Mouse (Mus musculus) liver, postnatal 0 days (tissue): ENCODE data around the gene U2af1l4. TPM values are rescaled to one million over a fixed set of nuclear protein-coding genes. Genes with fewer than 3 reads are reported as not detected.

ENCODE experiments used
- ATAC-seq: fragments of 200-750 bp; cut with Nextera tagmentation; 2 replicates; pipeline ENCODE4 v1.8.0; 2017; ENCODE audit warnings: mild to moderate bottlenecking, moderate library complexity
- DNase-seq: peaks from one replicate; pipeline ENCODE4 v3.0.0-alpha.2; 2016
- H3K27ac ChIP-seq: fragments of 300-500 bp; sonication (generic); 2 replicates; pipeline ENCODE4 v1.5.1; 2014; ENCODE audit warnings: antibody characterized with exemption, moderate library complexity, mild to moderate bottlenecking, low read depth
- H3K27me3 ChIP-seq: fragments of 300-500 bp; sonication (generic); 2 replicates; pipeline ENCODE4 v1.6.1; 2014; ENCODE audit warnings: low read length, control low read depth, mixed read lengths; ENCODE audit not compliant: insufficient read depth
- H3K36me3 ChIP-seq: fragments of 300-500 bp; sonication (generic); replicated peaks from 2 replicates; pipeline ENCODE4 v1.6.1; 2014; ENCODE audit warnings: mild to moderate bottlenecking, control low read depth, low read length, moderate library complexity, mixed read lengths; ENCODE audit not compliant: insufficient read depth
- H3K4me1 ChIP-seq: fragments of 300-500 bp; sonication (generic); 2 replicates; pipeline ENCODE4 v1.6.1; 2014; ENCODE audit warnings: antibody characterized with exemption, mild to moderate bottlenecking, control low read depth; ENCODE audit not compliant: insufficient read depth
- H3K4me2 ChIP-seq: fragments of 300-500 bp; sonication (generic); 2 replicates; pipeline ENCODE4 v1.6.1; 2014; ENCODE audit warnings: low read depth, mild to moderate bottlenecking, low read length, moderate library complexity, mixed read lengths
- H3K4me3 ChIP-seq: fragments of 300-500 bp; sonication (generic); 2 replicates; pipeline ENCODE4 v1.5.1; 2014; ENCODE audit warnings: low read depth, low read length
- H3K9ac ChIP-seq: fragments of 300-500 bp; sonication (generic); replicated peaks from 2 replicates; pipeline ENCODE4 v1.6.1; 2014; ENCODE audit warnings: mild to moderate bottlenecking, moderate library complexity
- H3K9me3 ChIP-seq: fragments of 300-500 bp; sonication (generic); 2 replicates; pipeline ENCODE4 v1.6.1; 2016; ENCODE audit warnings: mild to moderate bottlenecking, control low read depth, low read length, mixed read lengths
- CTCF ChIP-seq: sonication (generic); IDR thresholded peaks from 2 replicates; pipeline ENCODE4 v1.5.1; 2016; ENCODE audit warnings: antibody characterized with exemption, low read depth
- EP300 ChIP-seq: IDR thresholded peaks from 2 replicates; pipeline ENCODE4 v1.6.1; 2016; ENCODE audit warnings: antibody characterized with exemption, low read depth, mild to moderate bottlenecking
- WGBS: fragments of 180-500 bp; shearing (Covaris S2); extraction: QIAGEN DNeasy Blood & Tissue Kit; methylation state at CpG from one replicate; pipeline ENCODE4 v1.1.7; 2014; ENCODE audit not compliant: insufficient replicate concordance; 5-methylcytosine and 5-hydroxymethylcytosine counted together
- polyA plus RNA-seq: library from polyadenylated mRNA; unstranded; fragments of >200 nt; fragmentation: Nextera tagmentation; extraction: Ambion mirVana; gene quantifications from 2 replicates; pipeline ENCODE4 v1.2.1, GENCODE M21; 2015

The U2af1l4 gene
- polyA plus RNA-seq, result 34.4 and 34.8 TPM in 2 replicates

- peak within 1 kb of the TSS; percentile 95 for H3K27ac ChIP-seq
- under 1% methylated on average over 45 of the region's 45 CpGs for WGBS
Observed at GRCm38 (mm10) chr7:30563117-30563905, at the start of gene U2af1l4, which contains the start of the genes Gm49396 and Psenen. TSS of gene U2af1l4 (plus strand) at chr7:30563301. TSS of gene Gm49396 (plus strand) at chr7:30563344. TSS of gene Psenen (minus strand) at chr7:30563627.

GRCm38 (mm10) chr7:30515003-30515760, 47.9 kb upstream of the U2af1l4 start:
- ATAC-seq (peak; percentile 30; the same call in 1 of the 2 replicates), DNase-seq (no peak)
- Histone ChIP-seq H3K9ac (no peak overlapping the region), H3K9me3 (no peaks in the 10 kb centered on the region), H3K4me1 (no peaks in the 10 kb centered on the region), H3K36me3 (no peaks in the 10 kb centered on the region), H3K27ac (no peak overlapping the region), H3K4me2 (no peak overlapping the region), H3K4me3 (no peak overlapping the region), H3K27me3 (no peaks in the 10 kb centered on the region)
- 57% methylated on average over 24 of the region's 24 CpGs for WGBS
- TF ChIP-seq CTCF (no peak), EP300 (no peak)

More at GRCm38 (mm10) chr7:30563117-30563905, at the start of gene U2af1l4, which contains the start of the genes Gm49396 and Psenen:
- H3K4me1 ChIP-seq, result peaks cover 20% of the 10 kb centered on the region
- TF ChIP-seq EP300 (no peak), CTCF (no peak)
- H3K27me3 ChIP-seq, result no peaks in the 10 kb centered on the region
- H3K4me2 ChIP-seq, result peak within 1 kb of the TSS; percentile 93
- peak within 1 kb of the TSS; percentile 73 for H3K4me3 ChIP-seq
- peak within 1 kb of the TSS; percentile 76 for H3K9ac ChIP-seq
- ATAC-seq (peak; percentile 85), DNase-seq (peak; percentile 95)
- peaks cover 27% of the 10 kb centered on the region for H3K36me3 ChIP-seq
- H3K9me3 ChIP-seq, result no peaks in the 10 kb centered on the region

- Histone ChIP-seq H3K9ac (no peak overlapping the region), H3K4me1 (no peaks in the 10 kb centered on the region), H3K4me3 (no peak overlapping the region), H3K27ac (no peak overlapping the region), H3K27me3 (no peaks in the 10 kb centered on the region), H3K9me3 (no peaks in the 10 kb centered on the region), H3K4me2 (no peak overlapping the region), H3K36me3 (no peaks in the 10 kb centered on the region)
- no peak for TF ChIP-seq EP300
- TF ChIP-seq CTCF, result peak; percentile 34
- DNase-seq (no peak), ATAC-seq (no peak)
- WGBS, result 36% methylated on average over 8 of the region's 8 CpGs
Observed at GRCm38 (mm10) chr7:30518325-30518724, 44.8 kb upstream of the U2af1l4 start.

GRCm38 (mm10) chr7:30520396-30520795, 42.7 kb upstream of the U2af1l4 start:
- H3K4me2 ChIP-seq, result no peak overlapping the region
- no peaks in the 10 kb centered on the region for H3K27me3 ChIP-seq
- TF ChIP-seq CTCF, result no peak
- TF ChIP-seq EP300, result no peak
- no peaks in the 10 kb centered on the region for H3K36me3 ChIP-seq
- no peak overlapping the region for H3K27ac ChIP-seq
- ATAC-seq (no peak), DNase-seq (no peak)
- no peaks in the 10 kb centered on the region for H3K4me1 ChIP-seq
- no peak overlapping the region for H3K9ac ChIP-seq
- 77% methylated on average over 4 of the region's 4 CpGs for whole genome bisulfite sequencing
- no peaks in the 10 kb centered on the region for H3K9me3 ChIP-seq
- no peak overlapping the region for H3K4me3 ChIP-seq

- ATAC-seq (no peak), DNase-seq (peak; percentile 12)
- Histone ChIP-seq H3K4me2 (no peak overlapping the region), H3K9me3 (no peaks in the 10 kb centered on the region), H3K4me1 (no peaks in the 10 kb centered on the region), H3K9ac (no peak overlapping the region), H3K36me3 (no peaks in the 10 kb centered on the region; the same call in 1 of the 2 replicates), H3K4me3 (no peak overlapping the region), H3K27me3 (no peaks in the 10 kb centered on the region), H3K27ac (no peak overlapping the region)
- 84% methylated on average over 5 of the region's 5 CpGs for WGBS
- no peak for TF ChIP-seq CTCF
- no peak for TF ChIP-seq EP300
Observed at GRCm38 (mm10) chr7:30520856-30521255, 42.2 kb upstream of the U2af1l4 start.

GRCm38 (mm10) chr7:30522871-30523270, 40.2 kb upstream of the U2af1l4 start:
- DNase-seq (peak; percentile 12), ATAC-seq (no peak)
- H3K36me3 ChIP-seq, result peaks cover under 1% of the 10 kb centered on the region
- H3K4me2 ChIP-seq, result no peak overlapping the region
- no peak overlapping the region for H3K4me3 ChIP-seq
- H3K27me3 ChIP-seq, result no peaks in the 10 kb centered on the region
- H3K27ac ChIP-seq, result no peak overlapping the region
- no peak overlapping the region for H3K9ac ChIP-seq
- 84% methylated on average over 10 of the region's 10 CpGs for WGBS
- H3K9me3 ChIP-seq, result no peaks in the 10 kb centered on the region
- no peak for TF ChIP-seq EP300
- TF ChIP-seq CTCF, result no peak
- H3K4me1 ChIP-seq, result no peaks in the 10 kb centered on the region
